In genomic region chr2:92983273-92983620, GRCm38 (mm10) we compare ENCODE assay signal across 11 mouse cellular contexts.
DNase-seq lines count a peak whose midpoint lies in the region; ATAC-seq and TF ChIP-seq lines count a peak whose summit lies in the region.
"Had no signal": no experiment of that assay in that cellular context is flagged by ENCODE, and none has a peak within 500 bp of the region (broad histone marks: within the 10 kb centered on the region; RNA-seq: fewer than 3 reads in every experiment).

No protein-coding gene starts in this region.

- intact Hi-C loops in left cerebral cortex, adult 2 months (cut with DNase I) = no loop called here

- no peak overlapping the region for H3K4me3 ChIP-seq in heart, embryonic 12.5 days
- H3K4me3 ChIP-seq in left cerebral cortex, adult 2 months = no peak overlapping the region

- 38% methylated on average over 4 of the region's 4 CpGs for WGBS in heart, embryonic 12.5 days

- no peak overlapping the region for H3K9ac ChIP-seq in heart, embryonic 12.5 days

- no peaks in the 10 kb centered on the region for H3K27me3 ChIP-seq in heart, embryonic 12.5 days (replicated peaks)
- H3K27me3 ChIP-seq: Patski had no signal

- H3K36me3 ChIP-seq in heart, embryonic 12.5 days = peaks cover 59% of the 10 kb centered on the region

- H3K4me2 ChIP-seq in heart, embryonic 12.5 days = no peak overlapping the region

- no peak for TF ChIP-seq CTCF in left cerebral cortex, adult 2 months (IDR thresholded peaks at IDR 0.05)

- H3K9me3 ChIP-seq in heart, embryonic 12.5 days (replicated peaks) = no peaks in the 10 kb centered on the region

- no peak for DNase-seq in heart, adult 8-10 months (ENCODE audit: low spot score)
- peak; percentile 37 for DNase-seq in c-Kit-negative CD71-positive TER-119-positive erythroid progenitor cells, embryonic 14.5 days (ENCODE audit: low read depth, low spot score)
- DNase-seq in lung, postnatal 14 days = peak; percentile 26
- DNase-seq in right cerebral cortex, postnatal 25 days = no peak
- DNase-seq in cerebellum, adult 9-10 months = no peak
- no peak for DNase-seq in left cerebral cortex, adult 2 months (ENCODE audit: extremely low spot score in 1 of 2, low spot score in 2 of 2)
- DNase-seq: cerebellum, adult 11 months had no signal

- peak; percentile 86 for ATAC-seq in heart, embryonic 12.5 days (ENCODE audit: insufficient number of reproducible peaks, low FRiP score)
- ATAC-seq in granulocyte monocyte progenitor cell, adult 5-6 weeks (replicated peaks; ENCODE audit: poor library complexity, severe bottlenecking) = 0 out of 2 replicates have a peak, but pooled peaks have one; percentile 6
- ATAC-seq: hindbrain, embryonic 16.5 days had no signal

- peak overlapping the region; percentile 44; the same call in 1 of the 2 replicates for H3K27ac ChIP-seq in heart, embryonic 12.5 days (ENCODE audit: poor library complexity, severe bottlenecking)
- no peak overlapping the region for H3K27ac ChIP-seq in left cerebral cortex, adult 2 months

- H3K4me1 ChIP-seq in heart, embryonic 12.5 days (replicated peaks) = peaks cover 37% of the 10 kb centered on the region

Comparison
In these comparisons a context has a peak if more than half of its experiments do, and no peak if none do; other contexts are left out.
1. DNase-seq: peak in c-Kit-negative CD71-positive TER-119-positive erythroid progenitor cells, embryonic 14.5 days (single experiment) and lung, postnatal 14 days (single experiment); none in heart, adult 8-10 months (single experiment), right cerebral cortex, postnatal 25 days (single experiment), cerebellum, adult 9-10 months (single experiment) and left cerebral cortex, adult 2 months (0 of 2).